Mouse (Mus musculus) lung, adult 18-20 months (tissue): ENCODE data around the gene Atp6ap1l.
"Not testable (repeated sequence)": the region's sequence is repeated elsewhere in the genome, so short reads cannot be mapped to it uniquely, and the experiment has no call there.

Experiments used
- DNase-seq, 2 experiments: peaks; one replicate each; pipeline ENCODE4 v3.0.0; 2022; ENCODE audit warnings: mixed read lengths in 2 of 2

Atp6ap1l gene

DNA sequence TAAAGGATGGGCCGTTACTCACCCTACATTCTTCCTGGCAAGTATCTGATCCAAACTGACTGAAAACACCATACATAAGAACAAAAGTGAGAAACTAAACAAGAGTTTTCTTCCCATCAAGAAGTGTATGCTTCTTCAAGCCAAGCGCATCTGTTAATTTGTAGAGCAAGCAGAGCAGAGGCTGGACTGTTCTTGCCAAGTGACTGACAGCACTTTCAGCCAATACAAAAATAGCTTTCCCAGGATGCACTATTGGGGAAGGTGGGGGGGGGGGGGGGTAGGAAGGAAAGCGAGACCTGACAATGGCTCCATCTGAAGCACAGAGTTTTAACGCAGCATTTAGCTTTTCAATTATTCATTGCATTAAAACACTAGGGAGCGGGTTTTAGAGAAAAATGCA is at the start of gene Atp6ap1l:
Atp6ap1l (minus strand) TSS at position 180 of the 400 bp plus-strand sequence.
- no peak for DNase-seq

DNA sequence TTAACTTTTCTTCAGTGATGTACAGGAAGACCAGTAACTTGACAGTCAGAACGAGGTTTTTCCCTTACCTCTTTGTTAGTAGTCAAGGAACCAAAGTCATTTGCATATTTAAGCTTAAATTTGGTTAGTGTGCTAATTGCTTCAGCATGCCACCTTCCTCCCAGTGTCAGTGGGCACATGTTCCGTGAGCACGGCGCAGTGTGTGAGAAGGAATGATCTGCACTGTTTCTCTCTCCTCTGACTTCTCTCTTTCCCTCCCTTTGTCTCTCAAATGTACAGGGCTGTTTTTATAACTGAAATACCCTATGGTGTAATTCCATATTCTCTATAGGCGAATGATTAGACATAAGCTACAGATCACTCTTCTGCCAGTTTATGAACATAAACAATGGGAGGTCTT is 34.4 kb upstream of the Atp6ap1l start:
- no peak for DNase-seq

DNA sequence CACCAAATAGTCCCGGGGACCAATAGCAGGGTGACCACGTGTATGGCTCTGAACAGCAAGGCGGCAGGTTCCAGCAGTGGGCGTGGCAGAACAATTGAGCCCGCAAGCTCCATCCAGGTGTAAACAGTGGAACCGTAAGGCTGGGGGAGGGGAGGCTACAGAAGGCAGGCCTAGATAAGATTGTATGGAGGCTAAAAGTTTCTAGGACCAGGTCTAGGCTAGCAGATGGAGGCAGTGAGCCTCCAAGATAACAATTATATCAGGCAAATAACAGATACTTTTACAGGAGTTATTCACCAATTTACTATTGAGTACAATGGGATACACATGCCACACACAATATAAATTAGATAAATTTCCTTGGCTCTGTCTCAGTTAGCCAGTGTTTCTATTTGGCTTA is 34.0 kb upstream of the Atp6ap1l start:
- DNase-seq, result no peak

DNA sequence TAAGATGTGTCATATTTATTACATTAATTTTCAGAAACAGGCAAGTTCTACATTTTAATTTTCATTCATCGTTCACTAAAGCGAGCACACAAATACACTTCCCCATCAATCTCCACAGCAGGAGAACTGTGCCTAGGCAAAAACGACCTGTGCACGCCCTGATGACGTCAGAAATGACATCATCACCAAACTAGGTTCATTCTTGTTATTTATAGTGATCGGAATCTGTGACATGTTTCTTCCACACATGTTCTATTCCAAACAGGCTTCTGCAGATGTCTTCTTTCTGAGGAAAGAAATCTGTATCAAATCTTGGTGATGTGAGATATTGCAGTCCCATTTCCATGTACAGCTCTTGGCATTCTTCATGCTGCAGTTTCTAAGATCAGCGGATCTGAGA is 30.7 kb upstream of the Atp6ap1l start:
- DNase-seq, result no peak

DNA sequence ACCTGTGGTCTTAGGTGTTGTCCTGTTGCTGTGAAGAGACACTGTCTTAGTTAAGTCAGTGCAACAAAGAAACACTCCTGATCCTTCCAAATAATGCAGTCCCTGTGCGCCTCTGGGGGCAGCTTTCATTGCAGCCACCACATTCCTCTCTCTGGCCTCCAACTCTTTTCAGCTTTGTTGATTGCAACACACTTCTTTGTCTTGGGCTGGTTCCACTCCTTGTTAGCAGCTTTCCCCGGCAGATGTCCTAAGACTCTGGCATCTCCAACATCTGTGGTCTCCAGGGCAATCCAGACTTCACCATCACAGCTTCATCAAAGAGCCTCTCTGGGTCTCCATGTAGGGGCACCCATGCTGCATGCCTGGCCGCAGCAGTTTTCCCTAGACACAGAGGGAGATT is 28.1 kb upstream of the Atp6ap1l start:
- DNase-seq, result peak in 1 of 2 experiments; percentile 17

DNA sequence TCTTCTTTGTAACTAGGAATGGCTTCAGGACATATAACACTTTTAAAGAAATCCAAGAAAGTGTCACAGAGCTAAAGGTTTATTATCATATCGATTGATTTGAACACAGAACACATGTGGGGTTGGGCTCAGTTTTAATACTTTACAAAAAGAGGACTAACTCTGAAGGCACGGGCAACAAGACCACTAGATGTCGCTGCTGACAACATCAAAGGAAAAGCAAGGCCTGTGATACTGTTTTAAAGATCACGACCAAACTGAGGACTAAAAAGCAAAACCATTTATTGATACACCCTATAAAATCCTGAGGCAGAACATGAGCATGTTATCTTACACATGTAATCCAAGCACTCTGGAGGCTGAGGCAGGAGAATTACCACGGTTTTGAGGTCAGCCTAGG is 24.7 kb upstream of the Atp6ap1l start:
- DNase-seq, result peak; percentile 55 to 64

DNA sequence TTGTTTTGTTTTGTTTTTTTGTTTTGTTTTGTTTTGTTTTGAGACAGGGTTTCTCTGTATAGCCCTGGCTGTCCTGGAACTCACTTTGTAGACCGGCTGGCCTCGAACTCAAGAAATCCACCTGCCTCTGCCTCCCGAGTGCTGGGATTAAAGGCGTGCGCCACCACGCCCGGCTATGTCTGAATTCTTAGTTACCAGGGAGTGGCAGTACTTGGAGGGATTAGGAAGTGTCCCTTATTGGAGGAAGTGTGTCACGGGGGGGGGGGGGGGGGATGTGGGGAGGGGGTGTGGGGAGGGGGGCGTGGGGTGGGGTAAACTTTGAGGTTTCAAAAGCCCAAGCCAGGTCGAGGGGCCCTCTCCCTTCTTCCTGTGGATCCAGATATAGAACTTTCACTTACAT is 23.1 kb upstream of the Atp6ap1l start:
- not testable (repeated sequence) for DNase-seq

DNA sequence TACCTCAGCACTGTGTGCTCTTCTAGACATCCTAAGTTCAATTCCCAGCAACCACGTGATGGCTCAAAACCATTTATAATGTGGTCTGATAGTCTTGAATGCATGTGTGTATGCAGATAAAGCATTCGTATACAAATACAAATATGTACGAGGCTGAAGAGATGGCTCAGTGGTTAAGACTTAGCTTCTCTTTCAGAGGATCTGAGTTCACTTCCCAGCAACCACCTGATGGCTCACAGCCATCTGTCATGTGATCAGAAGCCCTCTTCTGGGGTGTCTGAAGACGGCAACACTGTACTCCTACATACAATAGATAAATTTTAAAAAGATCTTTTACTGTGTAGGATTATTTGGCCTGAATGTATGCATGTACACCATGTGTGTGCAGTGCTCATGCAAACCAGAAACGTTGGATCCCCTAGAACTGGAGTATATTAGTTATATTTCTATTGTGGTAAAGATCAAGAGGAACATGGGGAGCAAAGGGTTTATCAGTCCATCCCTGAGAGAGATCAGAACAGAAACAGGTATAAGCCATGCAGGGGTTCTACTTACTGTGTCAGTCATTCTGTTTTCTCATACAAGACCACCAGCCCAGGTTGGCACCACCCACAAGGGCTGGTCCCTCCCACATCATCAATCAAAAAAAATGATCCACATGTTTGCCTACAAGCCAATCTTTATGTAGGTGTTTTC is 21.9 kb upstream of the Atp6ap1l start:
- DNase-seq, result no peak

DNA sequence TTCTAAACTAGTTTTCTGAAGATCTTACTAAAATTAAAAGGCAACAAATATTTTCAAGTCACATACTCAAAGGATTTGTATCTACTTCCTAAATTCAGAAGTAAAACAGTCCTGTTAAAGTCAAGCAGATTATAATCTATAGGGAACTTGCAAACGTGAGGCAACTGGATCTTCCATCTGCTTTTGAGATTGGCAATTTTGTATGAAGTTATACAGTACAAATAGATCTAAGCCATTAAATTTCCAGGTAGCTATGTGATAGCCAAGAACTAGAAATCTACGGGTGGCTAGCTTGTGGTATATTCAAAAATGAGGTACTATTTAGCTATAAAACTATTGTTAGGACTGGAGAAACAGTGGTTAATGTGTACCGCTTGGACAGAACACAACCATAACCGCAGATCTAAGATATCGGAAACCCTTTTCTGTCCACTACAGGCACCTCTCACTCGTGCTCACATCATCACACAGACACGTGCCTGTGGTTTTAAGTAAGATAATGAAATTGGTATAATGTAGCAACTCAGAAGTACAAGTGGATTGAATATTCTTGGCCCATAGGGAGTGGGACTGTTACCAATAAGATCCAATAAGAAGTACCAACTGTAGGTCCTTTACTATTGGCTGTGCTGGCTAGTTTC is 21.1 kb upstream of the Atp6ap1l start:
- no peak for DNase-seq

DNA sequence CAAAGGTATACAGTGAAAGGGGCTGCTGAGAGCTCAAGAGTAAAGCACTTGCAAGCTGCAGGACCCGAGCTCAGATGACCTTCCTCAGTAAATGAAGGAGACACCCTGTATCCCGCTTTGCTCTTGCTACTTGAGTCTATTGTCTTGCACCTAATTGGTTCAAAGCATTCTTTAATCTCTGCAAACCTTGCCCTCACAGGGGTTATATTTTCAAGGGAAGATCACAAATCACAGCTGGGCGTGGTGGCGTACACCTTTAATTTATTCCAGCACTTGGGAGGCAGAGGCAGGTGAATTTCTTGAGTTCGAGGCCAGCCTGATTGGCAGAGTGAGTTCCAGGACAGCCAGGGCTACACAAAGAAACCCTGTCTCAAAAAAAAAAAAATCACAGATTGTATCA is 20.0 kb upstream of the Atp6ap1l start:
- DNase-seq, result no peak

DNA sequence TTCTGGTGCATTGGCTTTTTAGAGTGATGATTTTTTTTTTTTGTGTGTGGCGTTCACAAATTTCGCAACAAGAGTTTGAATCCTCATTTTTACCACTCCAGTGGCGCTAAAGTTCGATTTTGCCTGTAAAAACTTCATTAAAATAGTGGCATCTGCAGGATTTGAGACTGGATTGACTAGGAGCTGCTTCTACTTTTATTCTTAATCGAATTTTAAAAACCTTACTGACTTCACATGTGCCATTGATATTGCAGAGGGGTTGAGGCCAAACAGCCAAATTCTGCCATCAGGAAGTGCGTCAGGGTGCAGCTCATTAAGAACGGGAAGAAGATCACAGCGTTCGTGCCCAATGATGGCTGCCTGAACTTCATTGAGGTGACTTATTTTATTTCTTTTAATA is 18.9 kb upstream of the Atp6ap1l start:
- DNase-seq, result no peak

DNA sequence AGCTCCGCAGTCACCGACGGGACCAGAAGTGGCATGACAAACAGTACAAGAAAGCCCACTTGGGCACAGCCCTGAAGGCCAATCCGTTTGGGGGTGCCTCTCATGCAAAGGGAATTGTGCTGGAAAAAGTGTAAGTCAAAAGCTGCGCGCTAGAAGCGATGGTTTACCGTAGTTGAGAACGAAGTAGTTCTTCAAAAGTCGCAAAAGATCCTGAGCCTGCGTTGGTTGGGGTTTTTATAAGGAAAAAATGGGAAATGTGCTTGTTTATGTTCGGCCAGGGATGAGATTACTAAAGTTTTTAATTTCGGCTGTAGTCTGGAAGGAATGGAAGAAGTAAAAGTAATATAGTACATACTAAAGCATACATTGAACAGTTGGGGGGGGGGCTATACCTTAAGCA is 18.5 kb upstream of the Atp6ap1l start:
- DNase-seq, result not testable (repeated sequence)

DNA sequence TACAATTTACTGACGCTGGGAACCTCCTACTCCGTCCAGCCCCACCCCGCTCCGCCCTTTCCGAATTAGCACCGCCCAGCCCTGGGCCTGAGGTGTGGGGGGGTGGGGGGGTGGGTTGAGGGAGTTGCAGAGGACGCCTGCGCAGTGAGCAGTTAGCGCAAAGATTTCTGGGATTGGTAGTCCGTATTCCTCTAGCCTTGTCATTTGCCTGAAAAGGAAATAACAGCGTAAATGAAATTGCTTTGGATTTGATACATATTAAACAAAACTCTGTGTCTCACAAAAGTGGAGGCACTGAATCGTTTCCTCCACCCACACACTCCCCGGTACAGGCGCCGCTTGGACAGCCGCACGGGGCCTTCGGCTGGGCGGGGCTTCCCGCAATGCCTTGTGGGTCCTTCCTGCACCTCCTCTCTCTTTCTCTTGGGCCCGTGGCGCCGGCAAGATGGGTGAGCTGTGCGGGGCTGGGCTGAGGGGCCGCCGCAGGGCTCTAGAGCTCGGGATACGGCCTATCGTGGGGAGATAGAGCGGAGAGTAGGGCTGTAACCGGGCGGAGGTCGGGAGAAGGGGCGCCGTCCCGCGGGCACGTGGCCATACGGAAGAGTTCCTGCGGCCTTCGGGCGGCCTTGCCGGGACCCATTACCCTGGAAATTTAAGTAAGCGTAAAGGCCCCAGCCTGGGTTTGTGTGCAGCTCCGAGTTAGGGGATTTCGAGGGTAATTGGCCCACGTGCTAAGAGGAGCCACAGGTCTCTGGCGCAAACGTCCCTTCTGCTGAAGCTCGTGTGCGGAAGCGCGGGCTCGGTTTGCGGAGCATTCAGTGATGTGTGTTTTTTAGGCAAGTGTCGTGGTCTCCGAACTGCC is 17.8 kb upstream of the Atp6ap1l start, which contains the start of gene Rps23:
Rps23 (plus strand) TSS at position 208 of the 862 bp plus-strand sequence.
- DNase-seq, result peak; percentile 87 to 90

DNA sequence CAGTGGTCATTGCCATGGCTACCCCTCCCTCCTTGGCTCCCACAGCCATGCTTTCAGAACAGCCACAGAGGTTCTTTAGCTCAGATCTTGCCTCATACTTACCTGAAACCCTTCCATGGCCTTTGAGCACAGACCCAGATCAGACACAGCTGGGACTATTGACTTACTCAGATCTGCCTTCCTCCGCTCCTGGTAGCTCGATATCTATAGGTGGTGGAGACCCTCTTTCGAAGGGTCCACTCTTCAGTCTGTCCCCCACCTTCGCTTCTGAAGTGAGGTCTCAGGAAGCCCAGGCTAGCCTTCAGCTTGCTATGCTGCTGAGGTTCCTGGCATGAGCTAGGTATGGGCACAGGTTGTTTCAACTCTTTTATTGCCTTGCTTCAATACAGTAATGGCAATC is 9.6 kb upstream of the Atp6ap1l start:
- DNase-seq, result no peak

DNA sequence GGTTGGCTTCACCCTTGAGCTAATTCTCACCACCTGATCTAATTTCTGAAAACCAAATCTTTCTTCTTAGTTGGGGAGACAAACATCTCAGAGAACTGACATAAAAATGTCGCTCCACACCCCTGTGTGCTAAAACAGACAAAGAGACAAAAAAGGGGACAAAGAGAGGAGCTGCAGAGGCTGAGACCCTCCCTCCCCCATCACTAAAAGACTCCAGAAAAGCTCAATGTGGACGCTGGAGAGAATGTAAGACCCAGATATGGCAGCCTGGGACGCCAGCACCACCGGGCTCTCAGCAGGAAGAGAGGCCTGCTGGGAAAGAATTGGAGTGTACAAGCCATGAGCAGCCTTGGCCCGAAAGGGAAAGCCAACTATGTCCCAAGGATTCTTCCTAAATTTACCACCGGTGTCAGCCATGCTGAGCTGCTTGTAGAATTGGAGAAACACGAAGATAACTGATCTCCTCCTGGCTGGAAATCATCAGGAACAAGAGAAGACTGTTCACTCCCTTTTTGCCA is 8.6 kb upstream of the Atp6ap1l start:
- DNase-seq, result no peak

DNA sequence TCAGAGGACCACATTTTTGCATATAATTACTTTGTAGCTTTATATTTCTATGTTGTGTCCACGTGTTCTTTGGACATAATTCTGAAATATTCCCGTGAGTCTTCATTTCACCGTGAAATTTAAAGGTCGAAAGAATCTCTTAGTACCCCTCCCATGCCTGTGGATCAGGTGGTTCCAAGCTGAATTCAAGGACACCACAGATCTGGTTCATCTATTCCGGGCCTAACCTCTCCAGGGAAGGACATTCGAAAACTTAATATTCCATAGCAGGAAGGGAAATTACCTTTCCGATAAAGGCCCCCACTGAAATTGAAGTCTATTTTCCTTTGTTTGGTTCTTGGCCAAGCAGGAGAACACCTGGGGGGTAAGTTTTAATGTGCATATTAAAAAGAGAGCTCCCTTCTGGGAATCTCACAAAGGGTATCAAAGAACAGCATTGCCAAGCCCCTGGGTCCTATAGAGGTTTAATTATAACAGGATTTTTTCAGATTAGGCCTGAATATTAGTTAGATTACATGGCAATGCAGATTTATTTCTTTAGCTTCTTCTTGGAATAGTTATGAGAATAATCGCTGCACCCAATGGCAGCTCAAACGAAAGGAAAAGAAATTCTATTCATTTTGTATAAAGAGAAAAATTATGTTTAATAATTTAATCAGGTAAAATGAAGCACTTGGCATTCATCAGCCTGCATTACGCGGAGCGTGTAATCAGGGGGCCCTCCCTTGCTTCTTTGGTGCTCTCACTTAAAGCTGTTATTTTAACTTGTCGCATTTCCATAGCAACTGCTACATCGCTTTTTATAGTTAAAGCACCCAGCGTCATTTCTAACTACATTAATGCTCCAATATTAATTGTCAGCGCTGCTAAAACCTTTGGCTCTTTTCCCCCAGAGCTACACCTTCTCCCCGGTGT is 7.9 kb upstream of the Atp6ap1l start:
- no peak for DNase-seq

DNA sequence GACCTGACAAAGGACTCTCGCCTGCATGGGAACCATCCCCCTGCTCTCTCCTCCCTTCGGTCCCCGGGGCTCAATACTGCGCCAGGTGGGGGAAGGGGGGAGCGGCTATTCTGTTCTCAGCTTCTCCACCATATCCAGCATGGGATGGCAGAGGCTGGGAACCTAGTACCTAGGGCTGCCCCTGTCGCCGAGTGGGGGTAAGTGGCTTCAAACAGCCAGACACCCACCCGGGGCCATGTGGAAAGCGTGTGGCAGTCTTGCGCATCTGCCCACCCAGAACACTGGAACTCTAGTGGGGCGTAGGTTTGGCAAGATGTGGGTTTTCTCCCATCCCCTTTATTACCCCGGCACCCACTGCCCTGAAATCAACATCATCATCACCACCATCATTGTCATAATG is 2.2 kb upstream of the Atp6ap1l start:
- no peak for DNase-seq

DNA sequence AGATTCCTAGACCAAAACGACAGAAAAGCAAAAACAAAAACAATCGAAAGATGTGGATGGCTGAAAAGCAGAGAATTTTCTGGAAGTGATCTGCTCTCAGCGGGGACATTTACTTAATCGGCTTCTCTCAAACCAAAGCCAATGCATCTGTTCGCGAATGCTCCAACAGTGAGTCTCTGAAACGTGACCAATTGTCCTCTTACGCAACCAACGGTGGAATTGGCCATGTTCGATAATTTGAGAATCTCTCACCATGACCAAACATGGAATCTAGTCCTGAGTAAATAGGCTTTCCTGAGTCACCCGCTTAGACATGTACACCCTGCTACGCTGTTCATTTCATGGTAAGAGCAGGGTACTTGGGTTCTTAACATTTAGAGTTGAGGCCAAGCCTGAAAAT is 8.3 kb downstream of the Atp6ap1l start:
- DNase-seq, result no peak

DNA sequence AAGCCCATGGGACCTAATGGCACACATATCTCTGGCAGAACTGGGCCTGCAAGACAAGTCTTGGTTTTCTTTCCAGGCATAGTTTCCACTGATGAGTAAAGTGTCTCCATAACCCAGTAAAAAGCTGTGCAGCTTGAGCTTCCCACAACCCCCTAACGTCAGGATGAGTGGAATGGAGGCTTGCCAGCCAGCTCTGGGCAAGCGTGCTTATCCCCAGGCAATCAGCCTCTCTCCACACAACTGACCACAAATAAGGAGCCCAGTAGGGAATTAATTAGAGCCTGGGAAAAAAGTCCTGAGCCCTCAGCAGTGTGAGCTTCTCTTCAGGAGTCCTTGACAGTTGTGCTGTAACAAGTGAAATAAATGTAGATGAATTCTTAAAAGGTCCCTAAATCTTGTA is 9.1 kb downstream of the Atp6ap1l start:
- DNase-seq, result no peak

DNA sequence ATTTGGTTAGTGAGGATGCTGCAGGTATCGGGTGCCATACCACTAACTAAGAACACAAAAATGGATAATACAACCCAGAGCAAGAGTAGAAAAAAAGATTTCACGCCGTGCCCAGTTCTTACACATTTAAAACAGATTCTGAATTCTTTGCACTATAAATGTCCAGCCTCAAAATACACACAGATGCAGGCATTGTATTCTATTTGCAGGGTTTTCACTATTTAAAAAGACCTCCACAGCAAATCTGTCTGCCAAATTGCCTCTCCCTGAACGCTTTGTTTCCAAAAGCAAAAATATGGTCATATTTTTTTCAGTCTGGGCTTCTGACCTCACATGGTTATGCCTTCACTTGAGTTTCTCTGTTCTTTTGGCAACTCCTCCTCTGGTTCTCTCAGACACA is 10.3 kb downstream of the Atp6ap1l start:
- DNase-seq, result no peak

DNA sequence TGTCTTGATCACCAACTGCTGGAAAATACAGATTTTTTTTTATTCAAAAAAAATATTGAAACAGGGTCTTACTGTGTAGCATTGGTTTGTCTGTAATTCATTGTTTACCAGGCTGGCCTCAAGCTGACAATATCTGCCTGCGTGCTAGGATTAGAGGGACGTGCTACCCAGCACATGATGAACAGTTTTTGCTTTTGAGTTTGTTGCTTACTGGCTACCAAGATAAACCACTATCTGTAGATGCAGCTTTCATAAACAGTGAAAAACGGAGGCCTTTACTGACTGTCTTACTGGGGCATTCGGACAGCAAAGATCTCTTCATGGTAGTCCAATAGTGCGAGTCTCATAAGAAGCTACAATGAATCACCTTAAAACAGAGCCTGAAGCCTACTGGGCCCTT is 15.0 kb downstream of the Atp6ap1l start:
- no peak for DNase-seq

DNA sequence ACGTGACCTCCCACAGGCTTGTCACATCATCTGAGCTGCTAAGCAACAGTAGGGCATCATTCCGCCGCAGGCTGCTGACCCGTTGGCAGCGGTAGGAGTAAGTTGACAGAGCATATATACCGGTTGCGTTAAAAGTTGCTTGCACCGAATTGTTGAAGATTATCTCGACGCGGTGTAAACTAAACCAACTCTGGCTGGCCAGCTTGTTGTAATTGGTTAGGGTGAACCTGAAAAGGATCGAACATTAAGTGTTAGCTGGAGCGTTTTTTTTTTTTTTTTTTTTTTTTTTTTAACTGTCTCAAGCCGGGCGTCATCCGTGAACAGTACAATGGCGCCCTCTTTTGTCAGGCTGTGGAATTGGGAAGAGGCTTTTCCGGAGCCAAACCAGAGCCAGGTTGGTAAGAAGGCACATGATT is 18.6 kb downstream of the Atp6ap1l start:
- peak; percentile 57 to 58 for DNase-seq
